ENCODE assay signal across 12 mouse cellular contexts in the genomic region with DNA sequence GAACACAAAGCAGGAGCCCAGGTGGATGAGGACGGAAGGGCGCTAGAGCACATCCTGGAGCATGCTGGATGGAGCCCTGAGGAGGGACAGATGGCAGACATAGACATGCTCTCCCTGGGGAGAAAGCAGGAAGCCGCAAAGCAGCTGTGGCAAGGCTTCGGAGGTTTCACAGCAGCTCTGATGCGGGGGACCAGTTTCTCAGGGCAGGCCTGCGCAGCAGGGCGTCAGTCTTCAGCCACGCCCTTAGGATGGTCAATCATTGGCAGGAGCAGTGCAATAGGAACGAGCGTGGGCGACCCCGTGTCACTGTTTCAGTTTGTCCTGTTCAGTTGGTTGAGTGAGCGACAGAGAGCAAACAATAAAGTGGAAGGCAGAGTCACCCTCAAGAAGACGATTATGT.
A peak's percentile ranks its signal among the peaks of the same experiment; 100 is the strongest.
DNase-seq lines count a peak whose midpoint lies in the region; ATAC-seq and TF ChIP-seq lines count a peak whose summit lies in the region.
"Had no signal": no experiment of that assay in that cellular context is flagged by ENCODE, and none has a peak within 500 bp of the region (broad histone marks: within the 10 kb centered on the region; RNA-seq: fewer than 3 reads in every experiment).

No protein-coding gene starts in this region.

- no peaks in the 10 kb centered on the region for H3K4me1 ChIP-seq in embryonic facial prominence, embryonic 14.5 days (ENCODE audit: control insufficient read depth, insufficient read depth, low read length)
- H3K4me1 ChIP-seq in embryonic facial prominence, embryonic 10.5 days, result peaks cover 35% of the 10 kb centered on the region
- H3K4me1 ChIP-seq in liver, adult 2 months (ENCODE audit: control insufficient read depth, insufficient read depth, low read length), result peaks cover 7% of the 10 kb centered on the region
- no peaks in the 10 kb centered on the region for H3K4me1 ChIP-seq in liver, embryonic 11.5 days (replicated peaks; ENCODE audit: control insufficient read depth, insufficient read depth, low read length)
- H3K4me1 ChIP-seq in CH12.LX (ENCODE audit: control insufficient read depth in 1 of 2, insufficient read depth in 2 of 2), result peaks cover 4 to 22% of the 10 kb centered on the region in 2 experiments
- H3K4me1 ChIP-seq: limb, embryonic 15.5 days had no signal

- TF ChIP-seq POLR2A in liver, adult 2 months (IDR thresholded peaks at IDR 0.05; ENCODE audit: extremely low read depth, insufficient read depth, low read length), result no peak
- TF ChIP-seq POLR2A in CH12.LX (IDR thresholded peaks at IDR 0.05; ENCODE audit: low read depth, low read length), result no peak

- no peaks in the 10 kb centered on the region for H3K27me3 ChIP-seq in embryonic facial prominence, embryonic 14.5 days (replicated peaks; ENCODE audit: control insufficient read depth, insufficient read depth, low read length)
- H3K27me3 ChIP-seq in embryonic facial prominence, embryonic 10.5 days (replicated peaks; ENCODE audit: low read depth, poor library complexity, severe bottlenecking), result no peaks in the 10 kb centered on the region
- H3K27me3 ChIP-seq in liver, adult 2 months (ENCODE audit: control insufficient read depth, insufficient read depth, low read length), result no peaks in the 10 kb centered on the region
- no peaks in the 10 kb centered on the region for H3K27me3 ChIP-seq in liver, embryonic 11.5 days (replicated peaks; ENCODE audit: control insufficient read depth, insufficient read depth, low read length)
- H3K27me3 ChIP-seq in CH12.LX (replicated peaks), result peaks cover 52% of the 10 kb centered on the region
- H3K27me3 ChIP-seq: limb, embryonic 15.5 days; neural tube, embryonic 13.5 days had no signal

- TF ChIP-seq CTCF in liver, adult 2 months (IDR thresholded peaks at IDR 0.05; ENCODE audit: low read depth, low read length), result no peak
- TF ChIP-seq CTCF in CH12.LX (conservative IDR thresholded peaks at IDR 0.05 in 1 of 2, IDR thresholded peaks at IDR 0.05 in 1 of 2; ENCODE audit: low read depth in 2 of 2, low read length in 2 of 2), result no peak

- no peak for DNase-seq in embryonic facial prominence, embryonic 14.5 days (ENCODE audit: low spot score)
- no peak for DNase-seq in embryonic facial prominence, embryonic 10.5 days (ENCODE audit: low spot score)
- DNase-seq in liver, adult 2 months (ENCODE audit: extremely low read depth, low read depth, low spot score), result peak; percentile 62
- DNase-seq in liver, embryonic 11.5 days (ENCODE audit: low spot score), result no peak
- DNase-seq in CH12.LX (ENCODE audit: extremely low read depth), result peak; percentile 84
- DNase-seq in kidney, postnatal 14 days, result peak; percentile 37
- no peak for DNase-seq in gastrocnemius, postnatal 25 days
- DNase-seq: right cerebral cortex, postnatal 14 days; thymus, adult 18-20 months had no signal

- dilution Hi-C loops in CH12.LX (cut with MboI; ENCODE audit: extremely low pct_ligation_motif_present, extremely low pct_unique_long_range_greater_than_20kb, low sequenced_read_pairs), result no loop called here

- no peaks in the 10 kb centered on the region for H3K36me3 ChIP-seq in embryonic facial prominence, embryonic 14.5 days (ENCODE audit: control insufficient read depth, insufficient read depth, low read length)
- 0 out of 2 replicates have a peak, but pooled peaks cover 3% of the 10 kb centered on the region for H3K36me3 ChIP-seq in embryonic facial prominence, embryonic 10.5 days (replicated peaks)
- H3K36me3 ChIP-seq in liver, adult 2 months (ENCODE audit: control insufficient read depth, insufficient read depth, low read length), result no peaks in the 10 kb centered on the region
- H3K36me3 ChIP-seq in liver, embryonic 11.5 days (ENCODE audit: control insufficient read depth, insufficient read depth, low read length), result no peaks in the 10 kb centered on the region
- H3K36me3 ChIP-seq in CH12.LX (replicated peaks in 1 of 2; ENCODE audit: control insufficient read depth in 1 of 2, insufficient read depth in 1 of 2, low read length in 1 of 2), result no peaks in the 10 kb centered on the region
- H3K36me3 ChIP-seq: limb, embryonic 15.5 days; neural tube, embryonic 13.5 days had no signal

- H3K79me2 ChIP-seq in liver, adult 2 months (ENCODE audit: control insufficient read depth, insufficient read depth, low read length), result no peaks in the 10 kb centered on the region
- H3K79me2 ChIP-seq in CH12.LX (replicated peaks; ENCODE audit: control insufficient read depth, extremely low read depth, insufficient read depth, poor library complexity, severe bottlenecking), result no peaks in the 10 kb centered on the region

- H3K9me3 ChIP-seq in embryonic facial prominence, embryonic 14.5 days (ENCODE audit: control insufficient read depth, low read length), result no peaks in the 10 kb centered on the region
- peaks cover 4% of the 10 kb centered on the region; the same call in 1 of the 2 replicates for H3K9me3 ChIP-seq in embryonic facial prominence, embryonic 10.5 days
- no peaks in the 10 kb centered on the region for H3K9me3 ChIP-seq in liver, embryonic 11.5 days (ENCODE audit: control insufficient read depth, low read length)
- peaks cover 14% of the 10 kb centered on the region for H3K9me3 ChIP-seq in CH12.LX (replicated peaks; ENCODE audit: low read length)
- H3K9me3 ChIP-seq: limb, embryonic 15.5 days had no signal

- TF ChIP-seq RAD21 in CH12.LX (IDR thresholded peaks at IDR 0.05; ENCODE audit: low read depth, low read length), result peak; percentile 0; the same call in 1 of the 2 replicates

- 71% methylated on average over 14 of the region's 14 CpGs for WGBS in embryonic facial prominence, embryonic 14.5 days
- 82% methylated on average over 14 of the region's 14 CpGs for WGBS in embryonic facial prominence, embryonic 10.5 days
- 24% methylated on average over 14 of the region's 14 CpGs for WGBS in liver, adult 2 months
- WGBS in liver, embryonic 11.5 days, result 69% methylated on average over 14 of the region's 14 CpGs

- no peak overlapping the region for H3K9ac ChIP-seq in embryonic facial prominence, embryonic 14.5 days (ENCODE audit: low read depth, low read length)
- H3K9ac ChIP-seq in liver, adult 2 months (ENCODE audit: low read depth, low read length), result no peak overlapping the region
- H3K9ac ChIP-seq in liver, embryonic 11.5 days (ENCODE audit: low read depth, low read length), result no peak overlapping the region
- H3K9ac ChIP-seq in CH12.LX (ENCODE audit: insufficient read depth, low read depth), result no peak overlapping the region
- H3K9ac ChIP-seq: limb, embryonic 15.5 days; neural tube, embryonic 13.5 days had no signal

- no peak overlapping the region for H3K27ac ChIP-seq in embryonic facial prominence, embryonic 14.5 days (replicated peaks; ENCODE audit: low read depth, low read length)
- no peak overlapping the region; the same call in 1 of the 2 replicates for H3K27ac ChIP-seq in embryonic facial prominence, embryonic 10.5 days (replicated peaks)
- H3K27ac ChIP-seq in liver, adult 2 months (replicated peaks; ENCODE audit: insufficient read depth, low read depth, low read length), result no peak overlapping the region
- no peak overlapping the region for H3K27ac ChIP-seq in liver, embryonic 11.5 days (ENCODE audit: low read depth, low read length)
- no peak overlapping the region for H3K27ac ChIP-seq in CH12.LX (ENCODE audit: insufficient read depth, low read depth)
- H3K27ac ChIP-seq: limb, embryonic 15.5 days; neural tube, embryonic 13.5 days had no signal

- in situ Hi-C loops in CH12.LX (cut with MboI; ENCODE audit: low pct_ligation_motif_present, low pct_unique_long_range_greater_than_20kb, low sequenced_read_pairs), result no loop called here

- no peak overlapping the region for H3K4me2 ChIP-seq in embryonic facial prominence, embryonic 14.5 days (ENCODE audit: low read depth, low read length)
- H3K4me2 ChIP-seq in liver, embryonic 11.5 days, result no peak overlapping the region
- peak overlapping the region; percentile 13 for H3K4me2 ChIP-seq in CH12.LX (ENCODE audit: insufficient read depth, low read depth, poor library complexity, severe bottlenecking)
- H3K4me2 ChIP-seq: limb, embryonic 15.5 days; neural tube, embryonic 13.5 days had no signal

- no peak overlapping the region for H3K4me3 ChIP-seq in embryonic facial prominence, embryonic 14.5 days (ENCODE audit: low read depth, low read length)
- no peak overlapping the region for H3K4me3 ChIP-seq in embryonic facial prominence, embryonic 10.5 days
- no peak overlapping the region for H3K4me3 ChIP-seq in liver, adult 2 months (ENCODE audit: insufficient read depth, low read depth, low read length)
- no peak overlapping the region for H3K4me3 ChIP-seq in liver, embryonic 11.5 days (ENCODE audit: low read depth, low read length)
- no peak overlapping the region for H3K4me3 ChIP-seq in CH12.LX (replicated peaks in 1 of 3; ENCODE audit: low read depth in 2 of 3, low read length in 2 of 3, poor library complexity in 1 of 3)
- H3K4me3 ChIP-seq: limb, embryonic 15.5 days; neural tube, embryonic 13.5 days had no signal

- TF ChIP-seq EP300 in CH12.LX (IDR thresholded peaks at IDR 0.05; ENCODE audit: low read length), result peak; percentile 84

- peak; percentile 38 for ATAC-seq in embryonic facial prominence, embryonic 14.5 days (ENCODE audit: low read depth)
- no peak for ATAC-seq in liver, embryonic 11.5 days (replicated peaks; ENCODE audit: low FRiP score)
- ATAC-seq in monocyte, adult 5-6 weeks (replicated peaks; ENCODE audit: insufficient number of reproducible peaks, low FRiP score, low TSS enrichment, poor library complexity, severe bottlenecking), result no peak

TF ChIP-seq in CH12.LX, 34 proteins besides CTCF, POLR2A, EP300 and RAD21 (continues in another document):
- TF ChIP-seq KAT2A (IDR thresholded peaks at IDR 0.05; ENCODE audit: insufficient replicate concordance, low read length) (0 out of 2 replicates have a peak, but pooled peaks have one; percentile 63), RCOR1 (conservative IDR thresholded peaks at IDR 0.05; ENCODE audit: low read depth, low read length) (peak; percentile 88), IRF4 (IDR thresholded peaks at IDR 0.05; ENCODE audit: low read depth, low read length) (peak; percentile 70), NRF1 (IDR thresholded peaks at IDR 0.05; ENCODE audit: low read depth, low read length) (peak; percentile 78), ETS1 (conservative IDR thresholded peaks at IDR 0.05; ENCODE audit: low read depth, low read length) (peak; percentile 78), GABPA (IDR thresholded peaks at IDR 0.05; ENCODE audit: insufficient replicate concordance, low read depth, low read length) (no peak), USF1 (IDR thresholded peaks at IDR 0.05; ENCODE audit: low read depth, low read length) (no peak), MAFK (IDR thresholded peaks at IDR 0.05; ENCODE audit: insufficient replicate concordance, low read length) (peak; percentile 60; the same call in 1 of the 2 replicates), MAZ (IDR thresholded peaks at IDR 0.05; ENCODE audit: low read depth, low read length) (no peak; the same call in 1 of the 2 replicates), ELF1 (IDR thresholded peaks at IDR 0.05; ENCODE audit: low read depth, low read length) (peak; percentile 60; the same call in 1 of the 2 replicates), HCFC1 (IDR thresholded peaks at IDR 0.05; ENCODE audit: low read depth, low read length) (no peak), SIN3A (IDR thresholded peaks at IDR 0.05; ENCODE audit: low read length) (peak; percentile 80), BHLHE40 (IDR thresholded peaks at IDR 0.05; ENCODE audit: low read depth, low read length) (peak; percentile 71)

Comparison
In these comparisons a context has a peak if more than half of its experiments do, and no peak if none do; other contexts are left out.
1. DNase-seq: peak in liver, adult 2 months (single experiment), CH12.LX (single experiment) and kidney, postnatal 14 days (single experiment); none in embryonic facial prominence, embryonic 14.5 days (single experiment), embryonic facial prominence, embryonic 10.5 days (single experiment), liver, embryonic 11.5 days (single experiment) and gastrocnemius, postnatal 25 days (single experiment).